Mouse (Mus musculus) olfactory bulb, adult 2 months (tissue): ENCODE results near the gene Dennd6b.

Source experiments
- CTCF ChIP-seq: fragments of 200-500 bp; IDR thresholded peaks from 2 replicates; pipeline ENCODE4 v1.5.1; 2012; ENCODE audit warnings: low read depth, mild to moderate bottlenecking, low read length, moderate library complexity; ENCODE audit not compliant: insufficient read depth
- POLR2A ChIP-seq: fragments of 200-500 bp; IDR thresholded peaks from 2 replicates; pipeline ENCODE4 v1.6.1; 2012; ENCODE audit warnings: mild to moderate bottlenecking, low read depth, low read length, moderate library complexity; ENCODE audit not compliant: insufficient read depth

GRCm38 (mm10) chr15:89234052-89234451, 37.8 kb upstream of the Dennd6b start:
- TF ChIP-seq CTCF = no peak
- no peak for TF ChIP-seq POLR2A
